Mouse (Mus musculus): ENCODE data around the gene L1td1. TPM values are rescaled to one million over a fixed set of nuclear protein-coding genes. Genes with fewer than 3 reads are reported as not detected.

Gene L1td1
- total RNA-seq, 4 experiments from 2014 or later: 0.14 to 0.15 TPM; not detected in 2

DNA sequence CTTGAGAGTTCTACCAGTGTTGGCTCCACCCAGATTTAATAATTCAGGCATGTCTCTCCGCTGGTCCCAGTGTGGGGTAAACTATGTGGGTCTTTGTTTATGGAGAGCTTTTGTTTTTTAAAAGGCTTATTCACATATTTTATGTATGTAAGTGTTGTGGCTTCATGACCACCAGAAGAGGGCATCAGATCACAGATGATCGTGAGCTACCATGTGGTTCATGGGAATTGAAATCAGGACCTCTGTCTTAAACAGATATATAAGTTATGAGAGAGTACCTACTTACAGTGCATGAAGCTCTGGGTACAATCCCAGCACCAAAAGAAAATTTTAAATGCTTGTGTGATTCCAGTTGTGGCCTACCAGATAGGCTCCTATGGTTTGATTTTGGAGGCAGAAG lies 13.2 kb downstream of the L1td1 start:
- DNase-seq (ENCODE audit: low spot score in 2 of 2): no peak

- DNase-seq (ENCODE audit: low spot score in 2 of 2): no peak
These were observed 16.8 kb downstream of the L1td1 start for GRCm38 (mm10) chr4:98743209-98743905.

GRCm38 (mm10) chr4:98743906-98744210 lies 17.3 kb downstream of the L1td1 start:
- no peak for DNase-seq (ENCODE audit: low spot score in 2 of 2)

DNA sequence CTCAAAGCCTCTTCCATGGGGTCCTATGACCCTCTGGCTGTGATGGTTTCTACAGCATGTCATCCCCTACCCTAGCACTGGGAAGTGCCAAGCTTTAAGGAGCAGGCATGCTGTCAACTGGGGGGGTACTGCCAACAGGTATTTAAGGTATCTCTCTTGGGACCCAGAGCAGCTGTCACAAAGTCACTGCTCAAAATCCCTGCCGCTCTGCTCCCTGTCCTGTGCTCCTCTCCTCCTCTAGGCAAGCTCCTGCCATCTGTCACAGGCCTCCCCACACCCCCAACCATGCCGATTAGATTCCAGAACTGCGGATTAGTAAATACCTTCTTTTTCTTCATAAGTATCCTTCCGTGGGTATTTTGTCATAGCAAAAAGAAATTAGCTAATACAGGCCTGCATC lies 27.9 kb downstream of the L1td1 start:
- no peak for DNase-seq (ENCODE audit: low spot score in 2 of 2)

DNA sequence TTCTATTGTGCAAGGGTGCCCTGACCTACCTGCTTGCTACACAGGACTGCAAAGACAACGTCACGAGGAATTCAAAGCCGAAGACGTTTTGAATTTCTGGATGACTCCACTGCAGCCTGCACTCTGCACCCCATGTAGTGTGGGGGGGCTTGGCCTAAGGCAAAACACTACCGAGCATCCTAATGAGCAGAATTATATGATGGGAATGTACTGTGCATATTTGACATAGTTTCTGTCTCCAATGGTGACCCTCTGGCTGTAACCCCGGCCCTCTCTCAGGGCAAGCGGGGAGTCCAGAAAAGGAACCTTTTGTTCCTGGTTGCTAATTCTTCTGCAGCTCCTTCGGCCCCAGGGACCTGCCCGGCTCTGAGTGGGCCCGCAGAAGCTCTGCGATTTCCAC lies 29.6 kb downstream of the L1td1 start:
- DNase-seq (ENCODE audit: low spot score in 2 of 2): no peak

- DNase-seq (ENCODE audit: low spot score in 2 of 2): no peak
These were observed 31.7 kb downstream of the L1td1 start for GRCm38 (mm10) chr4:98758012-98758821.

- no peak for DNase-seq (ENCODE audit: low spot score in 2 of 2)
These were observed 32.5 kb downstream of the L1td1 start for GRCm38 (mm10) chr4:98758872-98759518.

GRCm38 (mm10) chr4:98767134-98768133 lies 40.9 kb downstream of the L1td1 start:
- DNase-seq (ENCODE audit: low spot score in 2 of 2): no peak

- no peak for DNase-seq (ENCODE audit: low spot score in 2 of 2)
These were observed 47.3 kb downstream of the L1td1 start for GRCm38 (mm10) chr4:98773785-98774184.

DNA sequence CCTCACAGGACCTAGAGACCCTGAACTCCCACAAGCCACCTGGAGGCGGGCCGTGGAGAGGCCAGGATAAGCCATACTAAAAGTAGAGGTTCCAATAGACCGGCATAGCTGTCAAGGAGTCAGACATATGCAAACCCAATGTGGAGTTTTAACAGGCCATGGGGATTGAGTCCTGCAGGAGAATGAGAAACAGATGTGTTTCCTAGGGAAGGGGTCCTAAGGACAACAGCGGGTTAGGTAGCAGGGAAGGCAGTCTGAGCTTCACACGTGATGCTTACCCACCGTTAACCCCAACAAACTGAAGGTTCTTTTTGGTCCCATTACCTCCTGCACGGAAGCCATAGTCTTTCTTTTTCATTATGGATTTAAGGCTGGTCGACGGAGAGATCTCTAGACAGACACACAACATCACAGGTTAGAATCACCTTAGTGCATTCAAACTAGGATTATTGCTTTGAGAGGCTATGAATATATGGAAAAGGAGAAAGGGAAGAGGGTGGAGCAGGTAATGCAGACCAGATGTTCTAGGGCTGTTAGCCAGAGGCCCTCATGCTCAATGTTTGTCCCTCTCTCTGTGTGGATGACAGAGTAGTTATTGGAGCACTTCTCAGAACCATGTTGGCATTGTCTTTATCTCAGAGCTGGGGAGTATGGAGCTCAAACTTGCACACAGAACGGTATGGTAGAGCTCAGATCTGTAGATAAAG lies 50.3 kb downstream of the L1td1 start:
- no peak for DNase-seq (ENCODE audit: low spot score in 2 of 2)

- DNase-seq (ENCODE audit: low spot score in 2 of 2): no peak
These were observed 50.9 kb downstream of the L1td1 start for GRCm38 (mm10) chr4:98777464-98777863.

GRCm38 (mm10) chr4:98778219-98778618 lies 51.7 kb downstream of the L1td1 start:
- DNase-seq (ENCODE audit: low spot score in 2 of 2): no peak

GRCm38 (mm10) chr4:98785851-98786250 lies 59.3 kb downstream of the L1td1 start:
- no peak for DNase-seq (ENCODE audit: low spot score in 2 of 2)

- DNase-seq (ENCODE audit: low spot score in 2 of 2): no peak
These were observed 59.7 kb downstream of the L1td1 start for GRCm38 (mm10) chr4:98786281-98786680.

Other genes with a start within 250 kb of the L1td1 start
- 1 to 10 TPM; 3.9 to 4.4 (median 4.3) TPM for gene Kank4, start 90.8 kb downstream of the L1td1 start, total RNA-seq (2022)
- not detected for gene I0C0044D17Rik, start 97.1 kb downstream of the L1td1 start, total RNA-seq (2022)
- gene Usp1, start 197.1 kb downstream of the L1td1 start, total RNA-seq (2022): 10 to 100 TPM; 22.1 to 27.3 (median 23.5) TPM

Measured in left cerebral cortex, adult 8-10 months (tissue).